Mouse (Mus musculus) embryonic facial prominence, embryonic 11.5 days (tissue): ENCODE results near the gene Evx1. TPM values are rescaled to one million over a fixed set of nuclear protein-coding genes. Genes with fewer than 3 reads are reported as not detected.

ENCODE experiments used
- ATAC-seq: fragments of 200-750 bp; cut with Nextera tagmentation; replicated peaks from 2 replicates; pipeline ENCODE4 v1.8.0; 2017; ENCODE audit warnings: low read depth; ENCODE audit not compliant: insufficient number of reproducible peaks, low FRiP score, low TSS enrichment
- DNase-seq: peaks from one replicate; pipeline ENCODE4 v3.0.0-alpha.2; 2015; ENCODE audit warnings: low spot score
- H3K27ac ChIP-seq: fragments of 300-500 bp; sonication (generic); replicated peaks from 2 replicates; pipeline ENCODE4 v1.5.1; 2014; ENCODE audit warnings: mild to moderate bottlenecking, low read depth, low read length, control low read depth
- H3K27me3 ChIP-seq: fragments of 300-500 bp; sonication (generic); 2 replicates; pipeline ENCODE4 v1.6.1; 2014; ENCODE audit warnings: mild to moderate bottlenecking, low read length, moderate library complexity, mixed read lengths; ENCODE audit not compliant: control insufficient read depth, insufficient read depth
- H3K36me3 ChIP-seq: fragments of 300-500 bp; sonication (generic); replicated peaks from 2 replicates; pipeline ENCODE4 v1.6.1; 2014; ENCODE audit warnings: low read depth, mild to moderate bottlenecking, low read length, moderate library complexity, mixed read lengths; ENCODE audit not compliant: control insufficient read depth, insufficient read depth
- H3K4me1 ChIP-seq: fragments of 300-500 bp; sonication (generic); 2 replicates; pipeline ENCODE4 v1.6.1; 2014; ENCODE audit warnings: low read length, mixed read lengths; ENCODE audit not compliant: control insufficient read depth, insufficient read depth
- H3K4me2 ChIP-seq: fragments of 300-500 bp; sonication (generic); 2 replicates; pipeline ENCODE4 v1.6.1; 2014; ENCODE audit warnings: low read depth, mild to moderate bottlenecking, control low read depth, low read length, moderate library complexity
- H3K4me3 ChIP-seq: fragments of 300-500 bp; sonication (generic); 2 replicates; pipeline ENCODE4 v1.5.1; 2014; ENCODE audit warnings: low read depth, low read length, control low read depth
- H3K9ac ChIP-seq: fragments of 300-500 bp; sonication (generic); replicated peaks from 2 replicates; pipeline ENCODE4 v1.6.1; 2014; ENCODE audit warnings: mild to moderate bottlenecking, control low read depth, low read length
- H3K9me3 ChIP-seq: fragments of 300-500 bp; sonication (generic); replicated peaks from 2 replicates; pipeline ENCODE4 v1.6.1; 2016; ENCODE audit warnings: mild to moderate bottlenecking, low read length, inconsistent platforms, mixed read lengths; ENCODE audit not compliant: control insufficient read depth
- WGBS: fragments of 180-500 bp; shearing (Covaris S2); extraction: QIAGEN DNeasy Blood & Tissue Kit; methylation state at CpG from one replicate; pipeline ENCODE4 v1.1.7; 2014; 5-methylcytosine and 5-hydroxymethylcytosine counted together
- polyA plus RNA-seq: library from polyadenylated mRNA; unstranded; fragments of >200 nt; fragmentation: Nextera tagmentation; extraction: Ambion mirVana; gene quantifications from 2 replicates; pipeline ENCODE4 v1.2.1, GENCODE M21; 2014

Gene Evx1
- polyA plus RNA-seq, 1 experiment from 2014 or later: 0.22 TPM

DNA sequence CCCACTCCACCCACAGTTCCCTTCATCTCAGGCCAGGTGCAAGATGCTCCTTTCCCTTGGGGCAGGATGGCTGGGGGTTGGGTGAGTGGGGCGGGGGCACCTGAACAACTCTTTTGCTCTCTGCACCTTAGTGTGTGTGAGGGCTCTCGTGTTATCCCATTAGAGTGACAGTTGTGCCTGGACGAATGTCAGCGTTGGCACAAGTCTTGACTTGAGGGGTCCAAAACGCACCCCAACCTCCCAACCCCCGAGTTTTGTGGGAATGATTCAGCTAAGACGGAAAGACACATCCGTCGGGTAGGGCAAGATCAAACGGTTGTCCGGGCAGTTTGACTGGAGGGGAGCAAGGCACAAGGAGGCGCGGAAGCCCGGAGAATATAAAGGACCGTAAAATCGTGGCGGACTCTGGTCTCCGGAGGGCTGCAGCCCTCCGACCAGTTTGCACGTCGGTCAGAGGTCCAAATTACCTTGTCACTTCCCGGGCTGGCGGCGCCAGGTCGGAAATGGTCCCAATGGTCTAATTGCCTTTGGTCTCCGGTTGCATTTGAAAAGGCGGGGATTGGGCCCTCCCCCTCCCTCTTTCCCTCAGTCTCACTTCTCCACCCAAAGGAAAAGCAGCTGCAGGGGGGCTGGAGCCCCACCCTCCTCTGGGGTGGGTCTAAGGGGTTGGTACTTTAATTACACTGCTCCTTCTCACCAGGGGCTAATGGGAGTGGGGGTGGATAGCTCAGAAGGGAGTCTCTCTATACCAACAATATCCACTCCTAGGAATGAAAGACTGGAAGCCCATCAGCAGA, 1.2 kb downstream of the Evx1 start:
- ATAC-seq: no peak
- no peak overlapping the region for H3K4me3 ChIP-seq

DNA sequence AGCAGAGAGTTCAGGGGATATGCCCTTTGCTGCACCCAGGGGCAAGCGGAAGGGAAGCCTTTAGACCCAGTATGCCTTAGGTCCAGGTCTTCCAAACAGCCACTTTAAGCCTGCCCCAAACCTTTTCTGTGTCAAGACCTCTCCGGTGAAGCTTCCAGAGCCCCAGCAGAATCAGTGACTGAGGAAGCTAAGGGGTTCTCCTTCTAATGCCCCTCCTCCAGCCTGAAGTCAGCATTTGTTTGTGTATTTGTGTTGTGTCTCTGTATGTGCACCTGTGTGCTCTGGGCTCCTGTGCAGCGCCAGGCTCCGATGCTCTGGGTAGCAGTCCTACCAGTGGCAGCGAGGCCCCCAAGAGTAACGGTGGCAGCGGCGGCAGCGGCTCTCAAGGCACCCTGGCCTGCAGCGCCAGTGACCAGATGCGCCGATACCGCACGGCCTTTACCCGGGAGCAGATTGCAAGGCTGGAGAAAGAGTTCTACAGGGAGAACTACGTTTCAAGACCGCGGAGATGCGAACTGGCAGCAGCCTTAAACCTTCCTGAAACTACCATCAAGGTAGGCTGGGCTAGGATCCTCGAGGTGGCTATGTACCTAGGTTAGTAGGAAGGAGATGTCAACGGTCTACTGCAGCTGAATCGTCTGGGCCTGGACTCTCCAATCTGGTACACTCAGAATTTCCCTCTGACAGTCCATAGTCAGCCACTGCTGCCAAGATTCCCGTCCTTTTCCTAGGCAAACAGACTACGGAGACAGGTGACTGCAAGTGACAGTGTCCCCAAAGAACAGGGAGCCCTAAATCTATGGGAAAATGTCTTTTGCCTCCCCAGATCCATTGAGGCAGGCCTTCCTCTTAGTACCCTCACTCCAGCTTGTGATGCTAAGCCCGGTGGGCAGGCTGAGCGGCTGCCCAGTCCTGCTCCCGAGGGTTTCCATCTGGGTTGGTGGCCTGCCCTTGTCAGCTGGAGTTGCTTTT, 2.4 kb downstream of the Evx1 start:
- Histone ChIP-seq H3K27ac (no peak overlapping the region), H3K9ac (no peak overlapping the region), H3K4me1 (peaks cover 6% of the 10 kb centered on the region; the same call in 1 of the 2 replicates), H3K4me2 (no peak overlapping the region), H3K4me3 (no peak overlapping the region), H3K27me3 (peaks cover 93% of the 10 kb centered on the region), H3K36me3 (no peaks in the 10 kb centered on the region), H3K9me3 (no peaks in the 10 kb centered on the region)
- DNase-seq: no peak
- no peak for ATAC-seq
- 3% methylated on average over 27 of the region's 27 CpGs for WGBS

More for the DNA sequence above, 1.2 kb downstream of the Evx1 start:
- no peak for DNase-seq
- no peak overlapping the region for H3K4me2 ChIP-seq
- peaks cover 6% of the 10 kb centered on the region; the same call in 1 of the 2 replicates for H3K4me1 ChIP-seq
- H3K36me3 ChIP-seq: no peaks in the 10 kb centered on the region
- H3K27ac ChIP-seq: no peak overlapping the region
- H3K27me3 ChIP-seq: peaks cover 95% of the 10 kb centered on the region
- under 1% methylated on average over 27 of the region's 27 CpGs for WGBS
- H3K9me3 ChIP-seq: no peaks in the 10 kb centered on the region
- no peak overlapping the region for H3K9ac ChIP-seq

DNA sequence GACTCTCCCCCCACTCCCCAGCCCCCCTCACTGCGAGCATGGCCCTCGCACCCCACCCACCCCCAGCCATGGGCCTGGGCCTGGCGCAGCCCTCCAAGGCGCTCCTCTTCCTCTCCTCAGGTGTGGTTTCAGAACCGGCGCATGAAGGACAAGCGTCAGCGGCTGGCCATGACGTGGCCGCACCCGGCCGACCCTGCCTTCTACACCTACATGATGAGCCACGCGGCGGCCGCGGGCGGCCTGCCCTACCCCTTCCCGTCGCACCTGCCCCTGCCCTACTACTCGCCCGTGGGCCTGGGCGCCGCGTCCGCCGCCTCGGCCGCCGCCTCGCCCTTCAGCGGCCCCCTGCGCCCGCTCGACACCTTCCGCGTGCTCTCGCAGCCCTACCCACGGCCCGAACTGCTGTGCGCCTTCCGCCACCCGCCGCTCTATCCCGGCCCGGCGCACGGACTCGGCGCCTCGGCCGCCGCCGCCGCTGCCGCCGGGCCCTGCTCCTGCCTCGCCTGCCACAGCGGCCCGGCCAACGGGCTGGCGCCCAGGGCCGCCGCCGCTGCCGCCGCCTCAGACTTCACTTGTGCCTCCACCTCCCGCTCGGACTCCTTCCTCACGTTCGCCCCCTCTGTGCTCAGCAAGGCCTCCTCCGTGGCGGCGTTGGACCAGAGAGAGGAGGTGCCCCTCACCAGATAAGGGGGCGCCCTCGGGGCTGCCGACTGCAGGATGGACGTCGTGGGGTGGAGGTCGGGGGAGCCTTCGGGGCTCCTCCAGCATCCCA, 3.3 kb downstream of the Evx1 start:
- no peak for ATAC-seq
- H3K36me3 ChIP-seq: no peaks in the 10 kb centered on the region
- H3K9ac ChIP-seq: no peak overlapping the region; the same call in 1 of the 2 replicates
- no peak for DNase-seq
- H3K4me2 ChIP-seq: peak overlapping the region; percentile 22
- H3K4me1 ChIP-seq: peaks cover 6% of the 10 kb centered on the region; the same call in 1 of the 2 replicates
- WGBS: under 1% methylated on average over 65 of the region's 81 CpGs
- peaks cover 88% of the 10 kb centered on the region for H3K27me3 ChIP-seq
- peak overlapping the region; percentile 15; the same call in 1 of the 2 replicates for H3K4me3 ChIP-seq
- H3K27ac ChIP-seq: no peak overlapping the region
- H3K9me3 ChIP-seq: no peaks in the 10 kb centered on the region

DNA sequence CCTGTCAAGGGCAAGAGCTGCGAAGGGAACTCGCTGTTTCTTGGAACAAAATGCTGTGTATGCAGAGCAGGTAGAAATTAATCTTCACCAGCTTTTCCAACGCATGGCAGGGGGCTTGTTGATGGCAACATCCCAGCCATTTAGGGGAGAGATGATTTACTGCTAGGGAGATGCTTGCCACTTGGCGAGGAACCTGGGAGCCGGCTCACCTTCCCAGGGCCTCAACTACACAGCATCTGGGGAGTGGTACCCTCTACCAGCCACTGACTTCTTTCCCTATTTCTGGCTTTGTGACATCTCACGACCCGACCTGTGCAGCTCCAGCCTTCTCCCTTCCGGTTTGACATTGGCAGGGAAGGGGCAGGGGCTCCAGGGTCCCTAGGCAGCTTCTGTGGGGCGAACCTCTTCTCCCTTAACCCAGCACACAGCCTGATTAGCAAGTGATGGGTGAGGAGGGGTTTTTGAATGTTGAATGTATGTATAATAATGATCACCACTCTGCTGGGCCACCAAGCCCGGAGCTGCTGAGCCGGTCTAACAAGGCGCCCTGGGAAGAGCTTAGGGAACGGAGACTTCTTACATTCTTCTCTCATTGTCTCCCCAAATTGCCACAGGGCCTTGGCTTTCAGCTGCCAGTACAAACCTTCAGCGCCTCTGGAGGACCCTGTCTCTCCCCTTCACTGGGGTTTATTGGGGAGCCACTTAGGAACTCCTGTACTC, 4.3 kb downstream of the Evx1 start:
- DNase-seq: peak; percentile 38
- no peak overlapping the region for H3K9ac ChIP-seq
- no peak overlapping the region for H3K4me2 ChIP-seq
- peaks cover 89% of the 10 kb centered on the region for H3K27me3 ChIP-seq
- no peaks in the 10 kb centered on the region for H3K9me3 ChIP-seq
- no peak overlapping the region for H3K4me3 ChIP-seq
- WGBS: 5% methylated on average over 14 of the region's 14 CpGs
- no peak for ATAC-seq
- no peaks in the 10 kb centered on the region for H3K36me3 ChIP-seq
- no peak overlapping the region for H3K27ac ChIP-seq
- H3K4me1 ChIP-seq: peaks cover 6% of the 10 kb centered on the region; the same call in 1 of the 2 replicates

DNA sequence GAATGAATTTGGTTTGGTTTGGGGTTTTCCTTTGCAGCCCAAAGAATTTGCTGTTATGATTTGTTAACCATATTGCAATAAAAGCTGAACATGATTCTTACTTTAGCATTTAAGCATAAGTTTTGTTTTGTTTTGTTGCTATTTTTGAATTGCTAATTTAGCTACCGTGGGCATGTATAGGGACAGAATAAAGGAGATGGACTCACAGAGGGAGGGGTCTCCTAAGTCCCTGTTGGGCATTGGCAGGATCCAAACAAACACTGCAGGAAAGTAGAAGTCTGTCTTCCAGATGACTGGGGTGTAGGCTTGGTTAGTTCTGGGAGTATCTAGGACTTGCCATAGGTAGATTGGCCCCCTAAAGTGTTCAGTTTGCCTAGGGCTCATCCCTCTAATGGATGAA, 5.0 kb downstream of the Evx1 start:
- 3% methylated on average over 1 of the region's 1 CpGs for WGBS
- H3K27me3 ChIP-seq: peaks cover 92% of the 10 kb centered on the region
- no peak for ATAC-seq

DNA sequence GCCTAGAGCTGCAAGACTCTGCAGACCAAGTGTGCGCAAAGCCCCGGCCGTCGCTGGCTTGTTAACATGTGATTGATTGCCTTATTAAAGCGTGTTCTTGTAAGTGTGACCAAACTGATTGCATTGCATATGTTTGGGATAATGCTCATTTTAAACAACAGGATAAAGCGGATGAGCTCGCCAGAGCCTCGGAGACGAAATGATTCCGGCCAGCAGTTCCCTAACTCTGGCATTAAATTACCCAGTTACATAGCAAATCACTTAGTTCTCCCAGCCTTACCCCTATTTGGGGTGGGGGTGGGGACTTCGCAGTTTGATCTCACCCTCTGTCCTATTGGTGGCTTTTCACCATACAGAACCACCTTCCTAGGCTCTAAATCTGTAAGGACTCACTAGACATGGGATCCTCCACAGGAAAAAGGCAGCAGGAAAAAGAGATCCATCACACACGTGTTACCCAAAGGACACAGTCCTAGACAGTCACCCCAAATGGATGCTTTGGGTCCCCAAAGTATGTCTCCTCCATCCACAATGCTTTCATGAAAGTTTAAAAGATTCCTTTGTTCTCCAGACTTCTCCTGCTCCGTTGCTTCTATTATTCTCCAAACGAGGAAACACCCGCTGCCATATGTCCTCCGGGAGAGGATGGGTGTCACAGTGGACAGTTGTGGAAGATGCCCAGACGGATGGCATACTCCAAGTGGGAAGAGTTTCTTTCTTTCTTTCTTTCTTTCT, 6.8 kb downstream of the Evx1 start:
- no peak overlapping the region for H3K9ac ChIP-seq
- H3K9me3 ChIP-seq: no peaks in the 10 kb centered on the region
- WGBS: under 1% methylated on average over 17 of the region's 17 CpGs
- H3K27me3 ChIP-seq: peaks cover 89% of the 10 kb centered on the region
- peaks cover 3% of the 10 kb centered on the region; the same call in 1 of the 2 replicates for H3K4me1 ChIP-seq
- no peak overlapping the region for H3K27ac ChIP-seq
- no peak for ATAC-seq
- H3K4me3 ChIP-seq: no peak overlapping the region
- H3K36me3 ChIP-seq: no peaks in the 10 kb centered on the region
- DNase-seq: no peak
- no peak overlapping the region for H3K4me2 ChIP-seq

More for the DNA sequence above, 5.0 kb downstream of the Evx1 start:
- no peak for DNase-seq
- no peaks in the 10 kb centered on the region for H3K36me3 ChIP-seq
- H3K27ac ChIP-seq: no peak overlapping the region
- no peaks in the 10 kb centered on the region for H3K9me3 ChIP-seq
- peaks cover 6% of the 10 kb centered on the region; the same call in 1 of the 2 replicates for H3K4me1 ChIP-seq
- H3K9ac ChIP-seq: no peak overlapping the region
- H3K4me2 ChIP-seq: no peak overlapping the region
- H3K4me3 ChIP-seq: no peak overlapping the region
